Mouse (Mus musculus) brown adipose tissue, adult 24 weeks (tissue): ENCODE results near the gene Pidd1. TPM values are rescaled to one million over a fixed set of nuclear protein-coding genes. Genes with fewer than 3 reads are reported as not detected.

Experiments
- H3K27ac ChIP-seq: fragments of 200-500 bp; replicated peaks from 2 replicates; pipeline ENCODE4 v1.5.1; 2012; ENCODE audit warnings: low read depth, mild to moderate bottlenecking, low read length
- H3K4me1 ChIP-seq: fragments of 200-500 bp; 2 replicates; pipeline ENCODE4 v1.6.1; 2012; ENCODE audit warnings: low read length, mixed read lengths; ENCODE audit not compliant: control insufficient read depth, insufficient read depth, insufficient read length
- H3K4me3 ChIP-seq: fragments of 200-500 bp; 2 replicates; pipeline ENCODE4 v1.5.1; 2012; ENCODE audit warnings: low read depth, mild to moderate bottlenecking, low read length, moderate library complexity; ENCODE audit not compliant: insufficient read depth
- polyA plus RNA-seq: library from polyadenylated mRNA; stranded (reverse); fragments of >200 nt; gene quantifications from 2 replicates; pipeline ENCODE4 v1.2.4, GENCODE M21; 2012; ENCODE audit not compliant: missing spikeins, insufficient read depth, insufficient read length

The Pidd1 gene
- polyA plus RNA-seq, 1 experiment: 0.75 TPM

GRCm38 (mm10) chr7:141437178-141438120 is 6.4 kb downstream of the Pidd1 start, which contains the start of gene Slc25a22:
Gene Slc25a22, minus strand, starts transcription at chr7:141437892.
- Histone ChIP-seq H3K27ac (peak within 1 kb of the TSS; percentile 82), H3K4me1 (peaks cover 16% of the 10 kb centered on the region)

GRCm38 (mm10) chr7:141436523-141436892 is 7.3 kb downstream of the Pidd1 start:
- peaks cover 16% of the 10 kb centered on the region for H3K4me1 ChIP-seq
- peak overlapping the region; percentile 97 for H3K4me3 ChIP-seq
- H3K27ac ChIP-seq: no peak overlapping the region

More at GRCm38 (mm10) chr7:141437178-141438120, 6.4 kb downstream of the Pidd1 start, which contains the start of gene Slc25a22:
- peak within 1 kb of the TSS; percentile 97 for H3K4me3 ChIP-seq

DNA sequence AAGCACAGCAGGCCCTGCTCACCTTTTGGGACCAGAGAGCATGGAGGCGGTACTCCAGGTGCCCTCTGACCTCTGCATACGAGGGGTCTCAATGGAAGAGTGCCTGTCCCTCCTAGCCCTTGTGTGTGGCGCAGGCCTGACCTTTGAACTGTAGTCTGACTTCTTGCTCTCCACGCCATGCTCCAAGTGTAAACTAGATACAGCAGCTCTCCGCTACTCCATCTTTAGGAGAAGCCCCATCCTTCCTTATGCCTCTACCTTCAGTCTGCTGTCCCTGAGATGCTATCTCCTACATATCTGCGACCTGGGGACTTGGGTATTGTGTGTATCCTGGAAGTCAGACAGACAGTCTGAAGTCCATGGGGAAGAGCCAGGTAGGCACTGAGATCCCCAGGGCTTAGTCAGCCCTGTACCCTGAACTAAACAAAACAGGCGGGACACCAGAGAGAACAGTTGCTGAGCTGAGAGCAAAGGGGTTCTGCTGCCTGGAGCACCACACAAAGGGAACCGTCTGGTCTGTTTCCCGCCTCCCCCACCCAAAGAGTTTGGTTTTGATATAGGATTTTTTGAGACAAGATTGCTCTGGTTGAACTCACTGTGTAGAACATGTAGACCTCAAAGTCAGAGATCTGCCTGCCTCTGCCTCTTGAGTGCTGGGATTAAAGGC is 7.8 kb downstream of the Pidd1 start:
- H3K4me1 ChIP-seq: peaks cover 16% of the 10 kb centered on the region
- peak overlapping the region; percentile 51 for H3K4me3 ChIP-seq
- peak overlapping the region; percentile 36 for H3K27ac ChIP-seq

GRCm38 (mm10) chr7:141435129-141435855 is 8.5 kb downstream of the Pidd1 start:
- H3K27ac ChIP-seq: peak overlapping the region; percentile 53
- H3K4me1 ChIP-seq: peaks cover 16% of the 10 kb centered on the region
- peak overlapping the region; percentile 69 for H3K4me3 ChIP-seq

DNA sequence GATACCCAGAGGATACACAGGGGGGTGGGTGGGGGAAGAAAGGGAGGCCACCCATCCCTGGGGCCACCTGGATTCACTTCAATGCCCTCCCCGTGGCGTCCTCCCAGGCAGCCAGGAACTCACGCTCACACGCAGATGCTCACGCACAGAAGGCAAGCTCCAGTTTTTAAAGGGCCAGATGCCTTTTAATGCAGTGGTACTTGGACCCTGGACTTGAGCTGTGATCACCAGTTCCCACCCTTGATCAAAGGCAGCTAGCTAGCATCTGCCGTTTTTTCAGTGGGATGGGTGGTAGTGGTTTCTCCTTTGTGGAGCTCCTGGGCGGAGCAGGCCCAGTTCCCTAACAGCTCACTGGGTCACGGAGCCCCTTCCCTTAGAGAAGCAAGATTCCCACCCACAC is 9.4 kb downstream of the Pidd1 start:
- H3K4me1 ChIP-seq: peaks cover 17% of the 10 kb centered on the region
- peak overlapping the region; percentile 69 for H3K4me3 ChIP-seq
- peak overlapping the region; percentile 53 for H3K27ac ChIP-seq

GRCm38 (mm10) chr7:141433517-141434400 is 10.1 kb downstream of the Pidd1 start:
- Histone ChIP-seq H3K27ac (peak overlapping the region; percentile 40), H3K4me1 (peaks cover 24% of the 10 kb centered on the region), H3K4me3 (peak overlapping the region; percentile 69)

DNA sequence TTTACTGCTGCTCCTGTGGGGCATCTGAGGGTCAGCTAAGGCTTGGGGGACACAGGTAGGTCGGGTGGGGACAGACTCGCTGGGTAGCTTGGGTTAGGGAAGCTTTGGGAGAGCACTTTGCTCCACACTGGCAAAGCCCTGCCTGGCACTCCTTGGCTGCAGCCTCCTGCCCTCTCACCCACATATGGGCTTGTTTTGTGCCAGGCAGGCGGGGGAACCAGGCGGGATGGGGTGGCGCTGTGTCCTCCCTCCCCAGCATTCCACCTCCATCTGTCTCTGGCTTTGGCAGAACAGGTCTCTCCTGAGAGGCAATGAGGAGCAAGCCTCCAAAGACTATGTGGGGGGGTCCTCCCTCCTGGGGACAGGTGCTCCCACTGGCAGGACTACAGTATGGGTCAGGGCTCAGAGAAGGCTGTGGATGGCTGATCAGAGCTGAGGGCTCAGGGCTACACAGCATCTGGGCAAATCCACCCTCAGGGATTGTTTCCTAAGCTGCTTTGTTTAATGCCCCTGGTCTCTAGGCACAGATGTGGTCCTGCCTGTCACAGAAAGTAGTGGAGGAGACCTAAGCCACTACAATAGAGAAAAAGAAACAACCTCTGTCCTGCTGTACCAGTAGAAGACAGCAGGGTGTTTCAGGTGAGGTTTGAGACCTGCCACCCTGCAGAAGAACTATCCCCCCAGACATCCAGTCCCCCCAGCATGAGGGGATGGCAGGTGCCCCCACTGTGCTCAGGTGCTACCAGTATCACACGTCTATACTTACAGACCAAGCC is 10.9 kb downstream of the Pidd1 start:
- Histone ChIP-seq H3K27ac (peak overlapping the region; percentile 93), H3K4me3 (peak overlapping the region; percentile 37), H3K4me1 (peaks cover 24% of the 10 kb centered on the region)

- peak overlapping the region; percentile 37; the same call in 1 of the 2 replicates for H3K4me3 ChIP-seq
- H3K27ac ChIP-seq: peak overlapping the region; percentile 93
- H3K4me1 ChIP-seq: peaks cover 24% of the 10 kb centered on the region
Observed at GRCm38 (mm10) chr7:141432186-141432611, 11.6 kb downstream of the Pidd1 start.

GRCm38 (mm10) chr7:141431434-141432185 is 12.2 kb downstream of the Pidd1 start:
- no peak overlapping the region for H3K4me3 ChIP-seq
- H3K4me1 ChIP-seq: peaks cover 22% of the 10 kb centered on the region
- H3K27ac ChIP-seq: peak overlapping the region; percentile 93; the same call in 1 of the 2 replicates

- H3K4me3 ChIP-seq: no peak overlapping the region
- peaks cover 15% of the 10 kb centered on the region for H3K4me1 ChIP-seq
- H3K27ac ChIP-seq: no peak overlapping the region
Observed at GRCm38 (mm10) chr7:141430585-141431240, 13.1 kb downstream of the Pidd1 start.

DNA sequence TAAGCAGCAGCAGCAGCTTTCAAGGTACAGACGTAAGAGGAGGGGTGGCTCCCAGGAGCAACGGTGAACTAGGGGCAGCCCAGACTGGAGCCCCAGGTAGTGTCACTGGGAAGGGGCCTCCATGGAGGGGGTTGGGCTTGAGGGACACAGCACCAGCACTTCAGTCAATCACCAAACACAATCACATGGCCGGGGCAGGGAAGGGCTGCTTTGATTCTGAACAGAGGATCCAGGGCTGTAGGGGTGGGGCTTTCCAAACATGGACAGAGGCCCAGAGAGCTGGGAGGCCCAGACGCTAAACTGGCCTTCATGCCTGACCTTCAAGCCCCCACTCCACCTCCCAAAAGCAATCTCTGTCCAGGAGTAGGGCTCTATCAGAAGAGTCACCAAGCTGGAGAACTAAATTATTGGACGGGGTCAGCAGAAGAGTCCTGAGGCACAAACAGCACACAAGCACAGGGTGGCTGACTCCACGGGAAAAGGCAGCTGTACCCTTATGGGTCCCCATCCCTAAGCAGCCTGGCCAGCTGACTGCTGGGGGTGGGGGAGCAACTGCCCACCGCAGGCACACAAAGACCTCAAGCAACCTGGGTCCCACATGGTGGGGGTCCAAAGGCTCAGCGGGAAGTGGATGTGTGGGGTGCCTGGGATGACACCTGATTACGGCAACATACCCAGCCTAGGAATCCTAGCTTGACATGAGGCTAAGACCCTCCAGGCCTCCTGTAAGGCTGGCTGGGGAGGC is 13.8 kb downstream of the Pidd1 start:
- Histone ChIP-seq H3K27ac (no peak overlapping the region), H3K4me3 (no peak overlapping the region), H3K4me1 (peaks cover 11% of the 10 kb centered on the region; the same call in 1 of the 2 replicates)

GRCm38 (mm10) chr7:141429310-141429709 is 14.5 kb downstream of the Pidd1 start, which contains the start of gene Cend1:
Gene Cend1, minus strand, starts transcription at chr7:141429491.
- Histone ChIP-seq H3K4me1 (peaks cover 11% of the 10 kb centered on the region; the same call in 1 of the 2 replicates), H3K4me3 (peak within 1 kb of the TSS; percentile 16; the same call in 1 of the 2 replicates), H3K27ac (no peak within 1 kb of the TSS)
